Mouse (Mus musculus) adrenal gland, postnatal 10 days (tissue): ENCODE results near the gene Net1. TPM values are rescaled to one million over a fixed set of nuclear protein-coding genes. Genes with fewer than 3 reads are reported as not detected.
"Not testable (repeated sequence)": the region's sequence is repeated elsewhere in the genome, so short reads cannot be mapped to it uniquely, and the experiment has no call there.

Experiments
- DNase-seq: peaks from one replicate; pipeline ENCODE4 v3.0.0; 2021; ENCODE audit warnings: mixed read lengths
- total RNA-seq, 2 experiments: library from RNA; stranded (reverse); gene quantifications; 2 replicates each; pipeline ENCODE4 v1.2.3; 2021

The Net1 gene
- total RNA-seq, 2 experiments from 2014 or later, result 56.1 to 98.2 TPM

DNA sequence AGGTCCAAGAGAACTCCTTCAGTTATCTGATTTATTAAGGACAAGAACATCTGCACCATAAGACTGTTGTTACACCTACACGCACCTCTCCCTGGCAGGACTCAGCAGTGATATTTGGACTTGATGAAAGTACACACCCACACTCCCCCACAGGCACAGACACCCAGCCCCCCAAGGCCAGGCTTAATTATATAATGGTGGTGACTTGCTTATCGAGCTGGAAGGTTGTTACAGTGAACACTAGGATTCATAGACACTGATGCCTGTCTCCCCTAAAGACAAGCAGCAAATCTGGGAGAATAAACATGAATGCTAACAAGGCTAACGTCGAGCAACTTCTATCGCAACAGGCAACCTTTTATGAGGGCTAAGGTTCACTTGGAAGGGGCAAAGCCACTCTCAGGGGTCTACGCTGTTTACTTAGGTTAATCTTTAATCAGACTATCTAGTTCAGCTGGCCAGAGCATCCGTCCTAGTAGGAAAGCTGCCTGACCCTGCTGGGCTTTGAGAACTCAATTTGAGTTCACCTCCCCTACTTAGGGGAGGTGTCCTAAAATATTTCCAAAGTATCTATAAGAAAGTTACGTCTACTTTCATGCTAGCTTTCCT lies 26.4 kb downstream of the Net1 start:
- no peak for DNase-seq

DNA sequence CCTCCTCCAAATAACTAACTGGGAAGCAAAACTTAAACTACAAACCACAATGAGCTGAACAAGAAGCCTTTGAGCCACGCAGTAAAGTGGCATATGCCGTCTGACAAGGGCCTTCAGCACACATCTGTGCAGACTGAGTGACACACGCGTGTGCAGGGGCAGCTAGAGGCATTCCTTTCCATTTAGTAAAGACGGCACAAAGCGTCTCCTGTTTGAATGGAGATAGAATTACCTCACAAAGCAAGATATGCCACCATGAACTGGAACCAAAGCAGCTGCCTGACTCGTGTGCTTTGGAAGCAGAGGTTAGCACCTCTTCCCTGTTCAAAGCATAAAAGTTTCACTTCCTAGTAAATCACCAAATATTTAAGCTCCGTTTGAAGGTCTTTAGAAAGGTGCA lies 28.0 kb downstream of the Net1 start:
- DNase-seq, result no peak

DNA sequence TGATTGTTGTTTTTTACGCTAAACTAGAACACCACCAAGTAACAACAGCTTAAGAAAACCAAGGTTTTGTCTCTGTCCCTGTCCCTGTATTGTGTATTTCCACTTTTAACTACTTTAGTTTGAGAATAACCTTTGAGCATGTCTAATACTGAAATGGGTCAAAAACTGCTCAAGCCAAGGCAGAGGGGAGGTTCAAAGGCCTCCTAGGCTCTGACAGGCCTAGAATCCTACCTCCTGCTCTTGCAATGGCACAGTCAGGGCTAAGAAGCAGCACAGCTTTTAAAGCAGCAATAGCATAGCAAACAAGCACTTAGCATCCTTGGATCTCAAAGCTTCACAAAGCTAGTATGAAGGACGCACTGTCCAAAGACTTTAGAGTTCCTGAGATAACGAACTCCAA lies 28.9 kb downstream of the Net1 start:
- DNase-seq, result no peak

DNA sequence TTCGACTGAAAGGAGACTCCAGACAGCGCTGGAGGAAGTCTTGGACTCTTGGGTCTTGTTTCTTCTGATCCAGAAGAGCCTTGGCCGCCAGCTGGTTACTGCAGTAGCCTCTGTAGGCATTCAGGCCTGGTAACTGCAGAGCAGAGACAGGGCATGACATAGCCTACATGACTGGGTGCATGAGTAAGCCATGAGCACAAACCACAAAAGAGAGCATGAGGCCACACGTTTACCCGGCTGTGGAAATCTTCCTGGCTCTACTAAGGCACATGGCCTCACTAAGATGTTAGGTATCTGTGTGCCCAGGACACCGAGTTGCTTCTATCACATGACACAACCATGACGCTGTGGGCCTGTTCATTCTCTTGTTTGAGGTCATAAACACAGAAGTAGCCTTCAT lies 31.4 kb downstream of the Net1 start:
- DNase-seq, result no peak

DNA sequence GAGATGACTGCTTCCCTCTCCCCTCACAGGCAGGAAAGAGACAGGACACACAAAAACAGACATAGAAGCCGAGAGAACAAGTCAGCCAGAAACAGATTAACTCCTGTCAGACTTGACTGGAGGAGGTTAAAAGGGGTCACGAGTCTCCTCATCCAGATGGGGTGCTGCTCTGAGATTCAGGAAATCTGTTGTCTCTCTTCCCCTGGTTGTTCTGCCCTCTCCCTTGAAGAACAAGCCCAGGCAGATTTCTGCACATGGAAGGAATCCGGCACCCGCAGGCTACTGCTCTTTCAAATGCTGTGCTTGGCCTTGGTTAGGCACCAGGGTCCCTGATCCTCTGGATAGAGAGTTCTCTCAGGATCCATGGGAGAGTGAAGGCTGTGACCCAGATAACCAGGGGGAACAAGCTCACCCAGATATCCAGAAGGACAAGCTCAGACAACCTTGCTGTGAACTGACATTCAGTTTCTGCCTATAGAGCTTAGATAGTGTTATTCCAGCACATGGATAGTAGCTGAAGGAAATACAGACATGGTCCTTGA lies 40.3 kb downstream of the Net1 start:
- no peak for DNase-seq

DNA sequence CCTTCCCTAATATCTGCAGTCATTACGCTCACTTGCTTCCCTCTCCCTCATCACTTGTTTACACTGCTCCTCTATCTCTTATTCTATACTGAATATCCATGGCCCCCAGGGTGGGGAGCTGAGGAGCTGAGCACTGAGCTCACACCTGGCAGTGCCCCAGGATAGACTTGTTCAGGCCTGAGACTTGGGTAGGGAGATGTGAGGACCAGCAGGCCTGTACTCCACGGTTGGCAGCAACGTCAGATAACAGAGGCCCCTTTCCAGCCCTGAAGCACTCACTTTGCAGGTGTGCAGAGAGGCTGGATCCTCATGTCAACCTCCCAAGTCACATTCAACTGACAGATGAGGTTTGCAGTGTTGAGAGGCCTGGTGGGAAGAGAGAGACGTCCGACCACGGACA lies 40.8 kb downstream of the Net1 start:
- no peak for DNase-seq

DNA sequence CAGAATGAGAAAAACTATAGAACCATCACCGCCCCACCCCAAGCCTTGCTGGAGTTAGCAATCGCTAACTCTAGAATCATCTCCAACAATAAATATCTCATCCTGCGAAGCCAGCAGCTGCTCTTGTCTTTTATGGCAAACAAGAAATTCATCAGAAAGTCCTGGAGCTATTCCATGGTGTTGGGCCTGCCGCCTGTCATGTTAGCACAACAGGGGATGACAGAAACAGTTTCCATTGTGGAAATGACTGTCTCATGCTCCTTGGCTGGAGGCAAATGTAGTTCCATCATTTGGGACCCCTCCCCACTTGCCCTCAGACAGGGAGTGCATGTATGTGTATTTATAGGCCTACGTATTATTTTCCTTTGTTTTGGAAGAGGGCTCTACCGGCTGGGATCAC lies 41.6 kb downstream of the Net1 start:
- DNase-seq, result no peak

DNA sequence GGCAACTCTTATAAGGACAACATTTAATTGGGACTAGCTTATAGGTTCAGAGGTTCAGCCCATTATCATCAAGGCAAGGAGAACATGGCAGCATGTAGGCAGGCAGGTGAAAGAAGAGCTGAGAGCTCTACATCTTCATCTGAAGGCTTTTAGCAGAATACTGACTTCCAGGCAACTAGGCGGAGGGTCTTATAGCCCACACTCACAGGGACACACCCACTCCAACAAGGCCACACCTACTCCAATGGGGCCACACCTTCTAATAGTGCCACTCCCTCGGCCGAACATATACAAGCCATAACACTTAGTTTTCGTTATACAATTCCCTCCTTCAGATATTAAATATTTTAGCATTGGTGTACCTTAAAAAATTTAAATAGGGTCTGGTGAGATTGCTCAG lies 45.2 kb downstream of the Net1 start:
- DNase-seq, result no peak

DNA sequence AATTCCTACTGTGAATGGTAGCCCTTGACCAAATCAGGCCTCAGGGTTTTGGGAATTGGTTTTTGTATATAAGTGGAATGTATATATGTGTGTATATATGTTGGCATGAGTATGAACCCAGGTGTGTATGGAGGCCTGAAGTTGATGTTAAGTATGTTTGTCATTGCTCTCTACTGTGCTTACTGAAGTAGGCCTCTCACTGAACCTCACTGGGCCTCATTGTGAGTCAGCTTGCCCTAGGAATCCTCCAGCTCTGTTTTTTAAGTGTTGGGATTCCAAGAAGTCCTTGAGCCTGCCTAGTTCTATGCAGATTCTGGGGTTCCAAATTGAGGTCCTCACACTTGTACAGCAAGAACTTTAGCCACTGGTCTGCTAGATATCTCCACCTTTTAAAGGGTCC lies 48.1 kb downstream of the Net1 start:
- no peak for DNase-seq

DNA sequence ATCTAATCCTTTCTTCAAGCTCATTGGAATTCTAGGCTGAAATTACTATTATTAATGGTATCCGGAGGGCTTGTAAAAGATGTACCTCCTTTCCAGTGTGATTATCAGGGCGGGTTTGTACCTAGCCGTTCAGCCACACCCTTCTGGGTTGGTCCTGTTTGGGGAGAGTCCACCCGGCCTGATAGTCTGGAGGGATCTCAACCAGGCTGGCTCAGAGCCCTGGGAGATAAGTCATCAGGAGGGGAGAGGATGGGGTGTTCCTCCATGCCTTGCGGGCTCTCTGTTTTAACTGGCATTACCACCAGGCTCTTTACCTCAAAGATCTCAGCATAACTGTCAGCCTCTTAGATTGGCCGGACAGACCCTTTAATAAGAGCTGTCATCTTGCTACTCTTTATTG lies 50.9 kb downstream of the Net1 start:
- DNase-seq, result no peak

DNA sequence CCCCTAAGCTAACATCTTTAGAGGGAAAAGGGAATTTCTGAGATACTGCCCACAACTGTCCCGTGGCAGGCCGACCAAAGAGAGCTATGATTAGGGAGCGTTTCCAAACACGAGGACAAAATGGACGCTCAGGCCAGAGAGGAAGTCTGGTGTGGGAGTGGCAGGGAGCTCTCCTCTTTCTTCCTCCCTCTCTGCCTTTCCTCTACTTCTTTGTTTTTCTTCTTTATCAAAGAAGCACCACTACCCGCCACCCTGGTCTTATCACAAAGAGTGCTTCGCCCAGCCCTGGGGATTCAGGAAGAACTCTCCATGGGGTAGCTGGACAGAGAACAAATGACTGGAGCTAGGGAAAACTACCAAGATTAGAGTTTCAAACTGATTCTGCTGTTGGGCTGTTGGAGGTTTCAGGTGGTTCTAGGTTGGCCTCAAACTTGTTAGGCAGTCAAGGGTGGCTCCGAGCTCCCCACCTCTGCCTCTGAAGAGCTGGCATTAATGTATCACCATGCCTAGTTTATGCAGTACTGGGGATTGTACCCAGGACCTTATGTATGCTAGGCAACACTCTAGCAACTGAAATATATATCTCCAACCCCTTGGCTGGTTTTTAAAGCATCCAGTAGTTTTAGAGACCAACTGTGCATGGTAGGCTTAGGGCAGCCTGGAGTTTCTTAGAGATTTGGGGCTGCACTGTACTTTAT lies 51.5 kb downstream of the Net1 start:
- DNase-seq, result no peak

DNA sequence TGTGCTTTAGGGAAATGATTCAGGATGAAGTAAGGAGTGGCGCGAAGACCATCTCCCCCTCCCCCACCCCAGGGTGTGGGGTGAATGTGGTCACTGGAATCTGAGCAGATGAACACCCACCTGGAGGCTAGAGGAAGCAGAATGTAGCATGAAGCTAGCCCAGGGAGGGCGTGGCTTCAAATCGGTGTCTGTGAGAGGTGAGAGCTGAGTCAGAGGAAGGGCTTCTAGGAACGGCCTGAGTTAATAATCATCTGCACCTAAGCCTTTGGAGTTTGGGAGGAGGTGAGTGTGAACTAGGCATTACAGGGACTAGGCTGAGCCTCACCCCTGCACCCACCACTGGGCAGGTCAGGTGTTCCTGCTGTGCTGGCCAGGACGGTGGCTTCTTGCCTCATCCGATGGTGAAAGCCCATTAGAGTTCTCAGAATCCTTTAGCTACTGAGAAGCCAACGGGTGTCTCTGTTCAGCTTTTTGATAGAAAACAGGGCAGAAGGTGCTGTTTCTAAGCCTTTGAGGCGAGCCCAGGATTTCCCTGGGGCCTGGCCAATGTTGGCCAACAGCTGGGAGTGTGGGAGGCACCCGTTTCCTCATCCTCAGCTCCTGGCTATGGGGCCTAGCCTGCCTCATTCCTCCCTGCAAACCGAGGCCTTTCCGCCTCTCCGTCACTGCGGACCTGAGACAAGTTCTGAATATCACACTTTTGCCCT lies 52.2 kb downstream of the Net1 start:
- peak; percentile 52 for DNase-seq

DNA sequence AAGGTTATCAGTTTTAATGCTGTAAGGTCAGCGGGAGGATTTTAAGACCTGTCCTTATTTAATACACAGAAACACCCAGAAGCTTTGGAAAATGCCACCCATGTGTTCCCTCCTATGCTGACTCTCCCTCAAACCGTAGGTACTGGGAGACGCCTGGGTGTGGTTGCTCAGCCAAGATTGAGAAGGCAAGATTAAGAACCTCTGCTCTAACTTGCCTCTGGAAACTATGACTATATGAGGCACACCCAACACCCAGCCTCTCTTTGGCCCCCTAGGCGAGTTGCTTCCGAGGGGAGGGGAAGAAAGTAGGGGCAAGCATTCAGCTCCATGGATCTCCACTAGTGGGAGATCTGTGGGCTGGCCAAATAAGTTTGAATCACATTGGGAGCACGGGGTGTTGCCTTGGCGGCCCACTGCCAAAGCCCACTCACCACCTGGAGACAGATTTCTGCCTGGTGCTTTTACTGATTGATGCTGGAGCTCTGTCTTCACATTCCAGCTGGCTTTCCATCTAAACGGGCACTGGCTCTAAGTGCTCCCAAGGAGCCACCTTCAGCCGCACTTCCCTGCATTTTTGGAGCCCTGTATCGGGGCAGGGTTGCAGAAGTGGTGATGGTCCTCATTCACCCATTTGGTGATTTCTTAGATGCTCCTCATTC lies 55.0 kb downstream of the Net1 start:
- no peak for DNase-seq

DNA sequence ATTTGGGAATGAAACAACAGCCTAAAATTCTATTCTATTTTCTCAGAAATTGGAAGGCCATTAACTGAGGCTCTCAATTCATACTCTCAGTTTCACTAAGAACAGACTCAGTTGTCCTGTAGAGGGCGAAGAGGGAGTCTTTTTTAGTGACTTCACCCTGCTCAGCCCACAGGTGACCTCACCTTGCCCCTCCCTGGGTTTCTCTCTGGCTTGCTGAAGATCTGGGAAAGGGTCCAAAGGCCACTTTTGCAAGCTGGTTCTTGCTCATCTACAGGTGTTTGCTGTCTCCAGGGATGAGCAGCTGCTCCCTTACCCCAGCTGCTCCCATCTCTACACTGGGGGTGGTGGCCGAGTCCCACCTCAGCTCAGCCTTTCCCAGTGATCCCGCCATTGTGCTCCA lies 55.7 kb downstream of the Net1 start:
- no peak for DNase-seq

DNA sequence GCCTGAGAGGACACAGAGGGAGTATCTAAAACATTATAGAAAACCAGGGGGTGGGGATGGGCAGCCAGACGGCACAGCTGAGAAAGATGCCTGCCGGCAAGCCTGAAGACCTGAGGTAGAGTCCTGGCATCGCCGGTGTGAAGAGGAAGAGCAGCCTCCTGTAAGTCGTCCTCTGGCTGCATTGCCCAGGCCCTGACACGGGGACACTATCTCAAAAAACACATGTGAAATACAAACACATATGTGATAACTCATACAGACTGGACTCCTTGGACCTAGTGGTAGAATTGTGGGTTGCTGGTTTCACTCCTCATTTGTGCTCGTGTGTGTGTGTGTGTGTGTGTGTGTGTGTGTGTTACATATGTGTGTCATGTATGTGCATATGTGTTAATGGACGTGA lies 56.8 kb downstream of the Net1 start:
- DNase-seq, result no peak

DNA sequence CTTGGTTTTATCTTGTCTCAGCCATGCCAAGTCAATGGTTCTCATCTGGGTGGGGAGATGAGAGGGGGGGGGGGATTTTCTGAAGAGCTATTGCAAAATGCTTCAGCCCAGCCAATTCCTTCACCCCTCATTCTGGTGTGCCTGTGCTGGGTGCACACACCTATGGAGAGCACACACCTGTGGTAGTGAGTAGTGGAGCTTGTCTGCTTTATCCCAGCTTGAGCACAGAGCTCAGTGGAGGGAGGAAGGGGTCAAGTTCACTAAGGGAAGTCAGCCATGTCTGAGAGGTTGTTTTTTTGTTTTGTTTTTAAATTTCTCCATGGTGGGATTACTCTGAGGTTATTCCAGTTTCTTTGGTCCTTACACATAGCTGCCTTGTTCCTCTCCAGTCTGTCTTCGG lies 61.8 kb downstream of the Net1 start:
- no peak for DNase-seq

DNA sequence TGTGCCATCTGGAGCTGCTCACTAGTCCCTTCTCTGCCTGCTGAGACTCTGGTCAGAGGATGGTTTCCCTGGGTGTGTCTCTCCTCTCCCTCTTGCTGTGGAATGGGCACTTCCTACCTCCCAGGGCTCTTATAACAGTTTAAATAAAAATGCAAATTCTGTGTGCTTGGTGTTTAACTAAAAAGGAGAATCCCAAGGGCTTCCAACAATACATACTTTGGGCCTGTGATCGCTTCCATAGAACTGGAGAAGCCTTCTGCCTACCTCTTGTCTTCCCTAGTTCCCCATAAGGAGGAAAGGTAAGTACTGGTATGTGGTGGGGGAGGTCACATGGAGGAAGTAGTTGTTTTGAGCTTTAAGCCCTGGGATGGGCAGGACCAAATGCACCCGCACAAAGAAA lies 63.2 kb downstream of the Net1 start:
- no peak for DNase-seq

DNA sequence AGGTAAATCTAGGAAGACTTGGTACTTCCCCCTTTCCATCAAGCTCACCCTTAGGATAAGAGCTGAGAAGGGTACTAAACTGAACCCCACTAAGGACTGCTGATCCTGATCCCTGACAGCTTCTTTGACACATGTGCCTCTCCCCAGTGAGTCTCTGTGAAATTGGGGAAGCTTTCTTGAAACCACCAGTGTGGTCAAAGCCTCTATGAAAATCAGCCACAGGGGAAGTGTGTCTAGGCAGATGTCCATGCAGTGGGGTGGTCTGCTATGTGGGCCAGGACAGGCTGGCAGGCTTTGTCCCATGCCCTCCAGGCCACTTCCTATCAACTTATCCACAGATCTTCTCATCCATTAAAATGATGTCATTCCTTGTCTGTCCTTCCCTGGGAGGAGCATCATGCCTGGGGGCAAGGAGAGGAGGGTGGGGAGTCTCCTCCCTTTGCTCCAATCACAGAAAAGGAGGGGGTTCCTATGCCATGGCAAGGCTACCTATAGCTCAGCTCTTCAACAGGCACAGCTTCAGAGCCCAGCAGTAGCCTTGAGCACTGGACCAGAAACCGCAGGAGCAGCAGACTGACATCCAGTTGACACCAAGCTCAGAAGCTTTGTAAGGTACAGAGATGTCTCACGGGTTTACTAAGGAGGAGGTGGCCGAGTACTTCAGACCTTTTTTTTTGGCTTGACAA lies 64.2 kb downstream of the Net1 start, which contains the start of gene Calm5:
Gene Calm5 (plus strand): TSS at position 526 of the 686 bp plus-strand sequence.
- not testable (repeated sequence) for DNase-seq

DNA sequence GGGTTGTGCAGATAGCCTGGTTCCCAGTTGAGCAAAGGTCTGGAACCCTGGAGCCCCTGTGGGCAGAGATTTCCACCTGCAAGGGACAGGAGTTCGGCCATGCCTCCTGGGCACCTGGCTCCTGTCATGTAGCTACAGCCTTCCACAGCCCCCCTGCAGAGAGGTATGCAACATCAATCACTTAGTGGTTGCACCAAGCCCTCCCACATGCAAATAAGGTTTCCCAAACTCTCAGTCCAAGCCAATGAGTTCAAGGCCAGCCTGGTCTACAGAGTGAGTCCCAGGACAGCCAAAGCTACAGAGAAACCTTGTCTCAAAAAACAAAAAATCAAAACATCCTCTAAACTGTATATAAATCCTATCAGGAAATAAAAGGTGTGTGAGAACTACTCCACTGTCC lies 67.7 kb downstream of the Net1 start:
- DNase-seq, result no peak

DNA sequence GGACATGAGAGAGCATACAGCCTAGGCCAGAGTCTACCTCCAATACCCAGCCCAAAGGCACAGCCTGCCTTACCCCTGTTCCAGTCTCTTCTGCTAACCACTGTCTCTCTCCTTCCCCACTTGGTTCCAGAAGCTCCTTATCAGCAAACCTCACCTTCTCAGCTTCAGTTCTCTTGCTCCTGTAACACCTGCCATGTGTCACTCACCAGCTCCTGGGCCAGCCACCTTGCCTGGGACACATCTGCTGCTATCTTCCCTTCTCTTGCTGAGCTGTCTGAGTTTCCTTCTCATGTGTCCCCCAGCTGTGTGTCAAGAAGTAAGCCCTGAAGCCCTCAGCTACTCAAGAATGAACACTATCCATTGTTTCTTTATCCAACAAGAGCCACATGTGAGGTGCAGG lies 77.4 kb downstream of the Net1 start:
- not testable (repeated sequence) for DNase-seq

DNA sequence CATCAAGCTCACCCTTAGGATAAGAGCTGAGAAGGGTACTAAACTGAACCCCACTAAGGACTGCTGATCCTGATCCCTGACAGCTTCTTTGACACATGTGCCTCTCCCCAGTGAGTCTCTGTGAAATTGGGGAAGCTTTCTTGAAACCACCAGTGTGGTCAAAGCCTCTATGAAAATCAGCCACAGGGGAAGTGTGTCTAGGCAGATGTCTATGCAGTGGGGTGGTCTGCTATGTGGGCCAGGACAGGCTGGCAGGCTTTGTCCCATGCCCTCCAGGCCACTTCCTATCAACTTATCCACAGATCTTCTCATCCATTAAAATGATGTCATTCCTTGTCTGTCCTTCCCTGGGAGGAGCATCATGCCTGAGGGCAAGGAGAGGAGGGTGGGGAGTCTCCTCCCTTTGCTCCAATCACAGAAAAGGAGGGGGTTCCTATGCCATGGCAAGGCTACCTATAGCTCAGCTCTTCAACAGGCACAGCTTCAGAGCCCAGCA lies 80.7 kb downstream of the Net1 start, which contains the start of gene Calm4:
Gene Calm4 (plus strand): TSS at position 446 of the 496 bp plus-strand sequence.
- not testable (repeated sequence) for DNase-seq

DNA sequence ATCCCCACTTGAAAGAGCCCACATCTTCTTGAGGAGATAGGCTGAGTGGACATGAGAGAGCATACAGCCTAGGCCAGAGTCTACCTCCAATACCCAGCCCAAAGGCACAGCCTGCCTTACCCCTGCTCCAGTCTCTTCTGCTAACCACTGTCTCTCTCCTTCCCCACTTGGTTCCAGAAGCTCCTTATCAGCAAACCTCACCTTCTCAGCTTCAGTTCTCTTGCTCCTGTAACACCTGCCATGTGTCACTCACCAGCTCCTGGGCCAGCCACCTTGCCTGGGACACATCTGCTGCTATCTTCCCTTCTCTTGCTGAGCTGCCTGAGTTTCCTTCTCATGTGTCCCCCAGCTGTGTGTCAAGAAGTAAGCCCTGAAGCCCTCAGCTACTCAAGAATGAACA lies 84.4 kb downstream of the Net1 start:
- DNase-seq, result not testable (repeated sequence)
